Mouse (Mus musculus) adrenal gland, adult (tissue): ENCODE data around the gene Rasgrp1.
A peak's percentile ranks its signal among the peaks of the same experiment; 100 is the strongest.

ENCODE experiments used
- DNase-seq, 2 experiments: peaks; one replicate each; pipeline ENCODE4 v3.0.0; 2022 to 2023; ENCODE audit warnings: low spot score in 1 of 2; ENCODE audit not compliant: inconsistent age in 2 of 2

The Rasgrp1 gene

GRCm38 (mm10) chr2:117335552-117336188 is 7.1 kb downstream of the Rasgrp1 start:
- DNase-seq: no peak

GRCm38 (mm10) chr2:117331634-117332033 is 11.2 kb downstream of the Rasgrp1 start:
- DNase-seq: no peak

- DNase-seq: no peak
Observed at GRCm38 (mm10) chr2:117328521-117329285, 14.1 kb downstream of the Rasgrp1 start.

- DNase-seq: no peak
Observed at GRCm38 (mm10) chr2:117322399-117322798, 20.4 kb downstream of the Rasgrp1 start.

GRCm38 (mm10) chr2:117321231-117321630 is 21.6 kb downstream of the Rasgrp1 start:
- DNase-seq: no peak

GRCm38 (mm10) chr2:117318991-117319390 is 23.8 kb downstream of the Rasgrp1 start:
- DNase-seq: no peak

- no peak for DNase-seq
Observed at GRCm38 (mm10) chr2:117313586-117314235, 29.1 kb downstream of the Rasgrp1 start.

GRCm38 (mm10) chr2:117312441-117312895 is 30.3 kb downstream of the Rasgrp1 start:
- DNase-seq: no peak

GRCm38 (mm10) chr2:117312030-117312429 is 30.8 kb downstream of the Rasgrp1 start:
- no peak for DNase-seq

- no peak for DNase-seq
Observed at GRCm38 (mm10) chr2:117311349-117311748, 31.5 kb downstream of the Rasgrp1 start.

GRCm38 (mm10) chr2:117309046-117309445 is 33.8 kb downstream of the Rasgrp1 start:
- DNase-seq: no peak

- DNase-seq: no peak
Observed at GRCm38 (mm10) chr2:117307959-117308358, 34.8 kb downstream of the Rasgrp1 start.

- DNase-seq: no peak
Observed at GRCm38 (mm10) chr2:117304941-117305340, 37.9 kb downstream of the Rasgrp1 start.

- DNase-seq: no peak
Observed at GRCm38 (mm10) chr2:117303391-117304350, 39.1 kb downstream of the Rasgrp1 start.

- DNase-seq: peak in 1 of 2 experiments; percentile 21
Observed at GRCm38 (mm10) chr2:117299596-117300448, 43.0 kb downstream of the Rasgrp1 start.

GRCm38 (mm10) chr2:117288291-117288690 is 54.5 kb downstream of the Rasgrp1 start:
- no peak for DNase-seq

GRCm38 (mm10) chr2:117263786-117264408 is 78.9 kb downstream of the Rasgrp1 start:
- DNase-seq: peak; percentile 51 to 84

GRCm38 (mm10) chr2:117262184-117262583 is 80.6 kb downstream of the Rasgrp1 start:
- DNase-seq: no peak

GRCm38 (mm10) chr2:117257617-117258016 is 85.2 kb downstream of the Rasgrp1 start:
- no peak for DNase-seq
